Mouse (Mus musculus) skeletal muscle tissue, adult 2 months (tissue): ENCODE measurements around the gene A830018L16Rik.
"Not testable (repeated sequence)": the region's sequence is repeated elsewhere in the genome, so short reads cannot be mapped to it uniquely, and the experiment has no call there.

ENCODE experiments used
- DNase-seq: peaks from one replicate; pipeline ENCODE4 v3.0.0-alpha.2; 2012; ENCODE audit warnings: low read depth, low spot score

The A830018L16Rik gene

DNA sequence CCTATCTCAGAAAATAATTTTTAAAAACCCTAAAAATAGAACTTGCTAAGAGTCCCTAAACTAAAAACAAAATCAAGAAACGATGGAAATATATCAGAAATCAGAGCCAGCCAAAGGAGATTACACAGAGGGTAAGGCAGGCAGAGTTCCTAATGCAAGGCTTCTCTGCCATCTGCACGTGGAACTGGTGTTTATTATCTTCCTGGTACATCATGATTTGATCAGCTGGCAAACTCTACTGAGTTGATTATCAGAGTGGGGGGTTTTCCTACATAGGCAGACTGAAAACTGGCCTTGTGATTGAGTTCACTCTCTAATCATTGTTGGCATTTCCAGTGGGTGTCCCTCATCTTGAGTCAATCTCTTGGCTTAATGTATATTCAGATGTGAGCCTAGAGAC lies 583.7 kb downstream of the A830018L16Rik start:
- no peak for DNase-seq

DNA sequence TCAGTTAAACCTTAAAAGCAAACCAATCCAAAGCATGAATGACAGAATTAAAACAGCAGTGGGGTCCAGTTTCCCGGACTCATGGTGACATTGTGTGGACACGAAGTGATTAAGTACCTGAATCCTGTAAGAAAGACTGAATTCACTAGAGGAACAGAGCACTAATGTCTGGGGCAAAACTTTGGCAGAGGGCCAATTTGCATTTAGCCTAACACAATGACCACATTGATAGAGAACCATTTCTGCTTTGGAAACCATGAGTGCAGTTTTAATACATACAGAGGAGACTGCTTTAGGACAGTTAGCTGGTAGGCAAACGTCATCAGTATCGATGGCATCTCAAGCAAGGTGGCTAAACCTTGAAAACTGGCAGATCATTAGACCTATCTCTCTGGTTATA lies 586.7 kb downstream of the A830018L16Rik start:
- DNase-seq, result no peak

DNA sequence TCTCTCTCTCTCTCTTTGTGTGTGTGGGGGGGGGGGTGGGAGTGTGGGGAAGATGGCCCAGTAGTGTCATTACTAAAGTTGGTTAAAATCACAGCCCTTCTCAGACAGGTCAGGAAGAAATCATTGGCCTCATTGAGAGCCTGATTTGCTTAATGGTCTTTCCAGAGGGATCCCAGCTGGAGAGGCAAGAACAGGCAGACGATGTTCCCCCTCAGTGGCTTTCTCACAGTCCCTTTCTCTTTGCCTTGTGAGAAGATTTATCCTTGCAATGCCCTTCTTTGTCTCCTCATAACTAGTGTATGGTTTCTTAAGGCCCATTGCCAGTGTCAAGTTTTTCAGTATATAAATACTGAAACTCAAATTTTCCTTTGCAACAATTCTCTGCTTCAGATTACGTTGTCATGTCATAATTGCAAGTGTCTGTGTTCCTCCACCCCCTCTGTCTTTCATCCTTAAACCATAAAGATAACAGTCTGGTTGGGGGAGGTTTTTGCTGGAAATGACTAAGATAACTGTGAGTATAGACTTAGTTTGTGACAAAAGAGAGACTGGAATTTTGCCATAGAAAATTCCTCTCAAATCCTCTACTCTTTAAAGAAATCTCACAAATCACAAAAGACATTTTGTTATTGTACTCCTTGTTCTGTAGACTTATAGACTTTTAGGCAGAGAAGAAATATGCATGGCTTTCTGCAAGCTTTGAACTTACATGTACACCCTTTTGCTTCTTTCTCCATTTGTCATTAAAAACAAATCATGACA lies 595.1 kb downstream of the A830018L16Rik start:
- no peak for DNase-seq

DNA sequence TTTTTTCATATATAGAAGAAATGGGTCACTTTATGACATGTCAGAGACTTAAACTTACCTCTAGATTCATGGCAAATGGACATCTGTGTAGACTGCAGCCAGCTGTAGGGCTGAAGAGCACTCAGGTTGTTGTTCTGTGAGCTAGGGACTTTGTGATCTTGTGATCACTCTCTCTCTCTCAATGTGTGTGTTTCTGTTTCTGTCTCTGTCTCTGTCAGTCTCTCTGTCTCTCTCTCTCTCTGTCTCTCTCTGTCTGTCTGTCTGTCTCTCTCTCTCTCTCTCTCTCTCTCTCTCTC lies 595.6 kb downstream of the A830018L16Rik start:
- no peak for DNase-seq

DNA sequence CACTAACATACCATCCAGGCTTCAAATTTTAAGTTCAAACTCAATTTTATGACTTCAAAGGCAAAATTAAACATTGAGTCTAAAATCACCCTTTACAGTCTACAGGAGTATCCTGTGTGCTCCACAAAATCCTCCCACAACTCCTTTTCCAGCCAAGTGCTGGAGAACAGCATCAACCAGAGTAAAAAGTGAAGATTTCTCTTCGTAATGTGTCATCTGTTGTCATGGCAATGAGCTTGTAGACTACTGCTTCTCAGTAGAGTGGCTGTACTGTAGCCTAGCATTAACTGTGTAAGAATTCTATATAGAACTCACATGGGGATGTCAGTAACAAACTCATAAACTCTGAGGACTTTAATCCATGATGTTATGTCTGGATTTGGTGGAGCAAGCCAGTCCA lies 596.7 kb downstream of the A830018L16Rik start:
- no peak for DNase-seq

DNA sequence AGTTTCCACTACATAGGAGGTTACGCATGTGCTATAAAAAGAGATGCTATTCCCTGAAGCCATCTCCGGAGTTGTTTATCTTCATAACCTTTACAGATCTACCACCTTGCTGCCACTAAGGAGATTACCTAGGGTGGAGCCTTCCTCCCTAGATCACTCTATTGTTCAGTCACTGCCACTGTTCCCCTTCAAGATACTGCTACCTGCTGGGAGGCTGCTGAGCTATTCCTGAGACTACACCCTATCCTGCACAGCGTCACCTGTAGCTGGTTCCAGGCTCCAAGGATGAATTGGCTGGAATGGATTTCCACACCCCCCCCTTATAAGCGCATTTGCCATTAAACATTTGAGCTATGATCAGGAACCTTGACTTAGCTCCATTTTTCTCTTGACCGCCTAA lies 606.7 kb downstream of the A830018L16Rik start:
- DNase-seq, result not testable (repeated sequence)
